Mouse (Mus musculus): ENCODE measurements around the gene Tmem274. TPM values are rescaled to one million over a fixed set of nuclear protein-coding genes. Genes with fewer than 3 reads are reported as not detected.
A peak's percentile ranks its signal among the peaks of the same experiment; 100 is the strongest.

Gene Tmem274
- polyA plus RNA-seq, 2 experiments, result not detected

DNA sequence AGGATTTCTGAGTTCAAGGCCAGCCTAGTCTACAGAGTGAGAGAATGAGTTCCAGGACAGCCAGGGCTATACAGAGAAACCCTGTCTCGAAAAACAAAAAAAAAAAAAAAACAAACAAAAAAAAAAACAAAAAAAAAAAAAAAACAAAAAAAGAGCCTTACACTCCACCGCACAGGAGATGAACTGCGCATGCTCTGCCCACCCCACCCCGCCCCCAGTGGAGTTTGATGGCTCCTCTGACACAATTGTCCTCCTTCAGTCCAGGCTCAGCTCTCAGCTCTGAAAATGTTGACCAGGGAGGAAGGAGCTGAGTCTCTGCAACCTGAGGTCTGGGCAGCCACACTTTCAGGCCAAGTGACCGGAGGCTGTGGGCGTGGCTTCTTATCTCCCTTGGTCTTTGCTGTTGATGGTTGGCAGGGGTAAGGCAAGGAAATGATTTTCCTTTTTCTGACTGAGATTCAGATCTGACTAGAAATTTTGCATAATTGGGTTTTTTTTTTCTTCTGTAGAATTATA is 13.7 kb upstream of the Tmem274 start:
- 49% methylated on average over 6 of the region's 6 CpGs for WGBS (ENCODE audit: insufficient replicate concordance)
- DNase-seq (ENCODE audit: low read depth in 3 of 3, low spot score in 3 of 3), result no peak

DNA sequence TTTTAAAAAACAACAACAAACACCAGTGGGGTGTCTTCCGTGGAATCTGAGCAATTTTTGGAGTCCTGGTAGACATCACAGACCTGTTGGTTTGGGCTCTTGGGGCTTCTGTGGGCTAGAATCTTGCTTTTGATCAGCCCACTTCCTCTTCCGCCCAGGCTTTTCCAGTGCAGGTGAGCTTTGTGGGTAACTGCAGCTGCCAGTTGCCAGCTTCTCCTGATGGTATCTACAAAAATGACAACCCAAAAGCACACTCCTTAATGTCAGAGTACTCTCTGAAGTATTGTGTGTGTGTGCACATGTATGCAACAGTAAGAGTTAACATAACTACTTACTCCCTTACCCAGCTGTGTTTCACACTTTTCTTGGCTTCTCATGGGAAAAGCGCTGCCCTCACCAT is 7.6 kb upstream of the Tmem274 start:
- H3K27ac ChIP-seq, result no peak overlapping the region
- H3K4me2 ChIP-seq (ENCODE audit: low read depth), result no peak overlapping the region
- ATAC-seq (ENCODE audit: insufficient read depth) (no peak), DNase-seq (ENCODE audit: low read depth in 3 of 3, low spot score in 3 of 3) (no peak)
- H3K36me3 ChIP-seq (replicated peaks; ENCODE audit: control insufficient read depth, insufficient read depth, low read depth), result no peaks in the 10 kb centered on the region
- no peaks in the 10 kb centered on the region for H3K4me1 ChIP-seq (replicated peaks; ENCODE audit: control insufficient read depth in 2 of 2, insufficient read depth in 2 of 2, low read length in 1 of 2)
- H3K9me3 ChIP-seq (ENCODE audit: control insufficient read depth, low read length), result no peaks in the 10 kb centered on the region
- no peaks in the 10 kb centered on the region for H3K27me3 ChIP-seq (ENCODE audit: control insufficient read depth, insufficient read depth, low read length)
- no peak for TF ChIP-seq CTCF (IDR thresholded peaks at IDR 0.05; ENCODE audit: low read depth)
- no peak for TF ChIP-seq EP300 (IDR thresholded peaks at IDR 0.05; ENCODE audit: low read depth)
- no peak overlapping the region for H3K9ac ChIP-seq (replicated peaks)
- 61% methylated on average over 3 of the region's 3 CpGs for WGBS (ENCODE audit: insufficient replicate concordance)
- no peak overlapping the region for H3K4me3 ChIP-seq (ENCODE audit: insufficient read depth in 1 of 2, low read depth in 2 of 2, low read length in 2 of 2)

More for the DNA sequence above, 13.7 kb upstream of the Tmem274 start:
- Histone ChIP-seq H3K27ac (no peak overlapping the region), H3K9ac (replicated peaks) (no peak overlapping the region), H3K9me3 (ENCODE audit: control insufficient read depth, low read length) (no peaks in the 10 kb centered on the region), H3K36me3 (replicated peaks; ENCODE audit: control insufficient read depth, insufficient read depth, low read depth) (no peaks in the 10 kb centered on the region), H3K27me3 (ENCODE audit: control insufficient read depth, insufficient read depth, low read length) (no peaks in the 10 kb centered on the region), H3K4me1 (replicated peaks; ENCODE audit: control insufficient read depth in 2 of 2, insufficient read depth in 2 of 2, low read length in 1 of 2) (no peaks in the 10 kb centered on the region; a peak in 1 of 4 replicates), H3K4me3 (ENCODE audit: insufficient read depth in 1 of 2, low read depth in 2 of 2, low read length in 2 of 2) (no peak overlapping the region), H3K4me2 (ENCODE audit: low read depth) (no peak overlapping the region)
- no peak for ATAC-seq (ENCODE audit: insufficient read depth)
- TF ChIP-seq CTCF (IDR thresholded peaks at IDR 0.05; ENCODE audit: low read depth) (no peak), EP300 (IDR thresholded peaks at IDR 0.05; ENCODE audit: low read depth) (no peak)

DNA sequence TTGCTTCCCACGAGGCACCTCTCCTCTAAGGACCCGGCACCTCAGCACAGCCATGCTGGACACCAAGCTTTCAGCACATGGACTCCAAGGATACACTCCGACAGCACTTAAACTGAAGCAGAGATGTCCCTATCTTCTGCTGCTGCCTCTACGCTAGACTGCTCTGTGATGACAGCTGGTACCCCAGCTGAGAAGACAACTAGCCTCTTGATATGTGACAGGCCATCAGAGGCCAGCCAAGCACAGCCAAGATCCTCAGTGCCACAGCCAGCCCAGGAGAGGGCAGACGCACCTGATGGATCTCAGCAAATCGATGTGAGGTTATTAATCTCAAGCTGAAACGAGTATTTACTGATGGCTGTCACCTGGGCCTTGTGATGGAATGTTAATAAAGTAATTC is 2.1 kb upstream of the Tmem274 start:
- no peaks in the 10 kb centered on the region for H3K27me3 ChIP-seq (ENCODE audit: control insufficient read depth, insufficient read depth, low read length)
- H3K4me2 ChIP-seq (ENCODE audit: low read depth), result no peak overlapping the region
- no peak overlapping the region for H3K4me3 ChIP-seq (ENCODE audit: insufficient read depth in 1 of 2, low read depth in 2 of 2, low read length in 2 of 2)
- no peak for TF ChIP-seq EP300 (IDR thresholded peaks at IDR 0.05; ENCODE audit: low read depth)
- no peak for TF ChIP-seq CTCF (IDR thresholded peaks at IDR 0.05; ENCODE audit: low read depth)
- H3K9ac ChIP-seq (replicated peaks), result no peak overlapping the region
- ATAC-seq (ENCODE audit: insufficient read depth), result no peak
- H3K27ac ChIP-seq, result no peak overlapping the region
- no peaks in the 10 kb centered on the region for H3K4me1 ChIP-seq (replicated peaks; ENCODE audit: control insufficient read depth in 2 of 2, insufficient read depth in 2 of 2, low read length in 1 of 2)
- DNase-seq (ENCODE audit: low read depth in 3 of 3, low spot score in 3 of 3), result no peak
- H3K36me3 ChIP-seq (replicated peaks; ENCODE audit: control insufficient read depth, insufficient read depth, low read depth), result no peaks in the 10 kb centered on the region
- H3K9me3 ChIP-seq (ENCODE audit: control insufficient read depth, low read length), result no peaks in the 10 kb centered on the region
- 64% methylated on average over 7 of the region's 7 CpGs for WGBS (ENCODE audit: insufficient replicate concordance)

DNA sequence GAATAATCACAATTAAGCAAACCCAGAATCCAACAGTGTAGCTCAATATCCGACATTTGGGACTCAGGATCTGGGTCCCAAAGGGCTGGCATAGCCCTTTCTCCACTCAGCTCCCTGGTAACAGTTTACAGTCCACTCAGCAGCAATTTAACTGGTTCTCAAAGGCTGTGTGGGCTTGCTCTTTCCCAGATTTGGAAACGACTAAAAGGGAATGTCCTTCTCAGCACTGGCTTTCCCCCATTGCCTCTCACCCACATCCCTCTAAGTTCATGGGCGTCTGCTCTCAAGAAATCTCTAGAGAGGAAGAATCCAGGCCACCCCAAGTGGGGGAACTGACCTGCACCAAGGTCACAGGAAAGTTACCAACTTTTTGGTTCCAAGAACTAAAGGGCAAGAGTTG is 7.4 kb downstream of the Tmem274 start:
- Histone ChIP-seq H3K36me3 (replicated peaks; ENCODE audit: control insufficient read depth, insufficient read depth, low read depth) (peaks cover 7% of the 10 kb centered on the region), H3K27me3 (ENCODE audit: control insufficient read depth, insufficient read depth, low read length) (no peaks in the 10 kb centered on the region), H3K9ac (replicated peaks) (peak overlapping the region; percentile 80), H3K4me1 (replicated peaks; ENCODE audit: control insufficient read depth in 2 of 2, insufficient read depth in 2 of 2, low read length in 1 of 2) (peaks cover 6 to 7% of the 10 kb centered on the region in 2 experiments), H3K27ac (peak overlapping the region; percentile 15; the same call in 1 of the 2 replicates), H3K4me2 (ENCODE audit: low read depth) (peak overlapping the region; percentile 80), H3K4me3 (ENCODE audit: insufficient read depth in 1 of 2, low read depth in 2 of 2, low read length in 2 of 2) (peak overlapping the region; percentile 62 to 78), H3K9me3 (ENCODE audit: control insufficient read depth, low read length) (no peaks in the 10 kb centered on the region)
- DNase-seq (ENCODE audit: low read depth in 3 of 3, low spot score in 3 of 3) (no peak), ATAC-seq (ENCODE audit: insufficient read depth) (no peak)
- WGBS (ENCODE audit: insufficient replicate concordance), result 45% methylated on average over 3 of the region's 3 CpGs
- no peak for TF ChIP-seq EP300 (IDR thresholded peaks at IDR 0.05; ENCODE audit: low read depth)

DNA sequence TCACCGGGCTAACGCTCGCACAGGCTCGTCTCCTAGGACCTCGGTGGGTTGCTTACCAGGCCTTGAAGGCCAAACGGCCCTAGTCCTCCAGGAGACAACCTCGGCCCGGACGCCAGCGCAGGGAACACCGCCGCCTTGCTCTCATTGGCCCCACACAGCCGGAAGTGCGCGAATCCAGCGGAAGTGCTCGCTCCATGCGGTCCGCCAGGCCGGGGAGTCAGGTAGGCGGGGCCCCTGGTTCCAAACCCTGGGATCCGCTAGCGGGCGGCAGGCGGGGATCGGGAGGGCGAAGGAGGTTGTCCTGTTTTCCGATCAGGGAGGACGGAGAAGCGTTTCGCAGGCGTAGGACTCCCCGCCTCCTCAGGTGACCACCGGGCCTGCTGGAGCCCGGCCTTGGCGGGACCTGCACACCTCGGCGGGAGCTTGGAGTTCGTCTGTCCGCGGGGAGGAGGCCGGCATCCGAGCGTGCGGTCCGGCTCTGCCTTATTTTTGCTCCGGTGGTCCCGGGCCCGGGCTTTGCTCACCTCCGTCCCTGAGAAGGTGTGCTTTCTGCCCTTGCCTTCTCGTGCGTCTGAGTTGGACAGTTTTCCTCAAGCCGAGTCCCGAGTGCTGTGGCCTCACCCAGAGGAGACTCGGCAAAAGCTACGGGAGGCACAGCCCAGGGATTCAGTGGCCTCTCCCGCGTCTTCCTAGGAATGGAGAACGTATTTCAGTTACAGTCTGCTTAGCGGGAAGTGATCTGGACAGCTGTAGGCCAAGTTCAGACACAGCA is 8.1 kb downstream of the Tmem274 start, which contains the start of the genes Nmnat1 and Lzic:
Gene Nmnat1 (minus strand): TSS at position 150 of the 772 bp plus-strand sequence.
Gene Lzic (plus strand): TSS at position 177 of the 772 bp plus-strand sequence.
- peak within 1 kb of the TSS; percentile 80 for H3K4me2 ChIP-seq (ENCODE audit: low read depth)
- peak; percentile 24 for TF ChIP-seq CTCF (IDR thresholded peaks at IDR 0.05; ENCODE audit: low read depth)
- no peak for TF ChIP-seq EP300 (IDR thresholded peaks at IDR 0.05; ENCODE audit: low read depth)
- no peaks in the 10 kb centered on the region for H3K27me3 ChIP-seq (ENCODE audit: control insufficient read depth, insufficient read depth, low read length)
- under 1% methylated on average over 60 of the region's 60 CpGs for WGBS (ENCODE audit: insufficient replicate concordance)
- peak; percentile 81 to 83 (median 82) for DNase-seq (ENCODE audit: low read depth in 3 of 3, low spot score in 3 of 3)
- H3K4me3 ChIP-seq (ENCODE audit: insufficient read depth in 1 of 2, low read depth in 2 of 2, low read length in 2 of 2), result peak within 1 kb of the TSS; percentile 62 to 78
- H3K36me3 ChIP-seq (replicated peaks; ENCODE audit: control insufficient read depth, insufficient read depth, low read depth), result peaks cover 8% of the 10 kb centered on the region
- no peaks in the 10 kb centered on the region for H3K9me3 ChIP-seq (ENCODE audit: control insufficient read depth, low read length)
- peaks cover 6 to 7% of the 10 kb centered on the region in 2 experiments for H3K4me1 ChIP-seq (replicated peaks; ENCODE audit: control insufficient read depth in 2 of 2, insufficient read depth in 2 of 2, low read length in 1 of 2)
- peak; percentile 98 for ATAC-seq (ENCODE audit: insufficient read depth)
- H3K27ac ChIP-seq, result peak within 1 kb of the TSS; percentile 42
- peak within 1 kb of the TSS; percentile 80 for H3K9ac ChIP-seq (replicated peaks)
